Mouse (Mus musculus) megakaryocyte, embryonic 14.5 days (primary cell): Measurements from ENCODE around the gene 2610507B11Rik. TPM values are rescaled to one million over a fixed set of nuclear protein-coding genes. Genes with fewer than 3 reads are reported as not detected.
"Not testable (repeated sequence)": the region's sequence is repeated elsewhere in the genome, so short reads cannot be mapped to it uniquely, and the experiment has no call there.

Source experiments
- H3K27me3 ChIP-seq: replicated peaks from 2 replicates; pipeline ENCODE3; 2012; ENCODE audit warnings: inconsistent platforms
- H3K36me3 ChIP-seq: replicated peaks from 2 replicates; pipeline ENCODE3; 2012; ENCODE audit warnings: low read length, inconsistent platforms, mixed read lengths
- H3K4me1 ChIP-seq: 2 replicates; pipeline ENCODE4 v1.6.1; 2012; ENCODE audit warnings: inconsistent platforms
- H3K4me3 ChIP-seq: replicated peaks from 2 replicates; pipeline ENCODE3; 2012; ENCODE audit warnings: moderate library complexity, mild to moderate bottlenecking, inconsistent platforms
- H3K9me3 ChIP-seq: 2 replicates; pipeline ENCODE4 v1.6.1; 2012; ENCODE audit warnings: inconsistent platforms
- FLI1 ChIP-seq: IDR thresholded peaks from 2 replicates; pipeline ENCODE4 v1.6.1; 2012; ENCODE audit warnings: low read length, inconsistent platforms, mixed read lengths
- GATA1 ChIP-seq: IDR thresholded peaks from 3 replicates; pipeline ENCODE4 v1.6.1; 2012; ENCODE audit warnings: mixed read lengths, low read length, inconsistent platforms, borderline replicate concordance
- polyA plus RNA-seq: library from polyadenylated mRNA; stranded (reverse); fragments of >175 nt; gene quantifications from 2 replicates; pipeline ENCODE4 v1.2.3, GENCODE M21; 2012; ENCODE audit warnings: low replicate concordance; ENCODE audit not compliant: insufficient read depth

2610507B11Rik gene
- polyA plus RNA-seq, 1 experiment = 39.7 TPM

GRCm38 (mm10) chr11:78246318-78247011 lies 15.1 kb upstream of the 2610507B11Rik start:
- no peaks in the 10 kb centered on the region for H3K9me3 ChIP-seq
- TF ChIP-seq FLI1 (no peak), GATA1 (no peak)
- peaks cover 70% of the 10 kb centered on the region for H3K4me1 ChIP-seq
- H3K4me3 ChIP-seq = peak overlapping the region; percentile 99
- peaks cover 31% of the 10 kb centered on the region for H3K36me3 ChIP-seq
- no peaks in the 10 kb centered on the region for H3K27me3 ChIP-seq

- TF ChIP-seq GATA1 (no peak), FLI1 (no peak)
- no peaks in the 10 kb centered on the region for H3K9me3 ChIP-seq
- H3K4me3 ChIP-seq = peak overlapping the region; percentile 99
- no peaks in the 10 kb centered on the region for H3K27me3 ChIP-seq
- peaks cover 33% of the 10 kb centered on the region for H3K36me3 ChIP-seq
- H3K4me1 ChIP-seq = peaks cover 66% of the 10 kb centered on the region
Observed at GRCm38 (mm10) chr11:78247012-78247348, 14.6 kb upstream of the 2610507B11Rik start.

GRCm38 (mm10) chr11:78247727-78248140 lies 13.8 kb upstream of the 2610507B11Rik start:
- H3K27me3 ChIP-seq = no peaks in the 10 kb centered on the region
- no peaks in the 10 kb centered on the region for H3K9me3 ChIP-seq
- no peak for TF ChIP-seq GATA1
- TF ChIP-seq FLI1 = no peak
- H3K4me3 ChIP-seq = peak overlapping the region; percentile 90
- peaks cover 60% of the 10 kb centered on the region for H3K4me1 ChIP-seq
- H3K36me3 ChIP-seq = peaks cover 37% of the 10 kb centered on the region

GRCm38 (mm10) chr11:78256618-78257017 lies 4.9 kb upstream of the 2610507B11Rik start:
- H3K27me3 ChIP-seq = no peaks in the 10 kb centered on the region
- no peaks in the 10 kb centered on the region for H3K9me3 ChIP-seq
- TF ChIP-seq FLI1 (no peak), GATA1 (no peak)
- H3K4me1 ChIP-seq = peaks cover 3% of the 10 kb centered on the region; the same call in 1 of the 2 replicates
- peaks cover 33% of the 10 kb centered on the region for H3K36me3 ChIP-seq
- no peak overlapping the region for H3K4me3 ChIP-seq

GRCm38 (mm10) chr11:78260489-78261258 lies 878 bp upstream of the 2610507B11Rik start:
- peaks cover 27% of the 10 kb centered on the region for H3K36me3 ChIP-seq
- H3K4me1 ChIP-seq = peaks cover 32% of the 10 kb centered on the region
- no peak overlapping the region for H3K4me3 ChIP-seq
- no peaks in the 10 kb centered on the region for H3K9me3 ChIP-seq
- TF ChIP-seq FLI1 (no peak), GATA1 (no peak)
- no peaks in the 10 kb centered on the region for H3K27me3 ChIP-seq

- Histone ChIP-seq H3K4me3 (peak overlapping the region; percentile 94), H3K9me3 (no peaks in the 10 kb centered on the region), H3K36me3 (peaks cover 43% of the 10 kb centered on the region), H3K27me3 (no peaks in the 10 kb centered on the region), H3K4me1 (peaks cover 46% of the 10 kb centered on the region)
- TF ChIP-seq FLI1 (no peak), GATA1 (no peak)
Observed at GRCm38 (mm10) chr11:78262550-78262949, 998 bp downstream of the 2610507B11Rik start.

- H3K36me3 ChIP-seq = peaks cover 72% of the 10 kb centered on the region
- H3K4me1 ChIP-seq = peaks cover 57% of the 10 kb centered on the region
- H3K27me3 ChIP-seq = no peaks in the 10 kb centered on the region
- no peaks in the 10 kb centered on the region for H3K9me3 ChIP-seq
- peak overlapping the region; percentile 64 for H3K4me3 ChIP-seq
- no peak for TF ChIP-seq FLI1
- TF ChIP-seq GATA1 = no peak
Observed at GRCm38 (mm10) chr11:78265571-78265970, 4.0 kb downstream of the 2610507B11Rik start.

GRCm38 (mm10) chr11:78271986-78272385 lies 10.4 kb downstream of the 2610507B11Rik start:
- H3K36me3 ChIP-seq = peaks cover 99% of the 10 kb centered on the region
- H3K27me3 ChIP-seq = no peaks in the 10 kb centered on the region
- no peak for TF ChIP-seq FLI1
- TF ChIP-seq GATA1 = no peak
- no peak overlapping the region for H3K4me3 ChIP-seq
- peaks cover 43% of the 10 kb centered on the region for H3K4me1 ChIP-seq
- H3K9me3 ChIP-seq = no peaks in the 10 kb centered on the region

GRCm38 (mm10) chr11:78275596-78275995 lies 14.0 kb downstream of the 2610507B11Rik start:
- Histone ChIP-seq H3K9me3 (no peaks in the 10 kb centered on the region), H3K4me3 (no peak overlapping the region), H3K4me1 (peaks cover 27% of the 10 kb centered on the region), H3K36me3 (peaks cover 100% of the 10 kb centered on the region), H3K27me3 (no peaks in the 10 kb centered on the region)
- no peak for TF ChIP-seq GATA1
- no peak for TF ChIP-seq FLI1

GRCm38 (mm10) chr11:78276169-78276568 lies 14.6 kb downstream of the 2610507B11Rik start:
- H3K4me3 ChIP-seq, H3K27me3 ChIP-seq, H3K9me3 ChIP-seq: not testable (repeated sequence)
- Histone ChIP-seq H3K36me3 (peaks cover 100% of the 10 kb centered on the region), H3K4me1 (peaks cover 25% of the 10 kb centered on the region)
